Mouse (Mus musculus) cortical plate, adult 2 months (tissue): ENCODE results near the gene Gramd1a. TPM values are rescaled to one million over a fixed set of nuclear protein-coding genes. Genes with fewer than 3 reads are reported as not detected.
A peak's percentile ranks its signal among the peaks of the same experiment; 100 is the strongest.

Experiments
- H3K27ac ChIP-seq: fragments of 200-500 bp; 2 replicates; pipeline ENCODE4 v1.5.1; 2012; ENCODE audit warnings: low read length, control low read depth, inconsistent platforms; ENCODE audit not compliant: insufficient read depth
- H3K4me1 ChIP-seq: fragments of 200-500 bp; 2 replicates; pipeline ENCODE4 v1.6.1; 2011; ENCODE audit warnings: low read length; ENCODE audit not compliant: control insufficient read depth, insufficient read depth
- H3K4me3 ChIP-seq: fragments of 200-500 bp; 2 replicates; pipeline ENCODE4 v1.5.1; 2011; ENCODE audit warnings: mild to moderate bottlenecking, low read length, control low read depth; ENCODE audit not compliant: insufficient read depth
- CTCF ChIP-seq: fragments of 200-500 bp; IDR thresholded peaks from 2 replicates; pipeline ENCODE4 v1.5.1; 2011; ENCODE audit warnings: mild to moderate bottlenecking, control low read depth, low read length; ENCODE audit not compliant: insufficient read depth; ENCODE audit errors: extremely low read depth
- POLR2A ChIP-seq: fragments of 200-500 bp; IDR thresholded peaks from 2 replicates; pipeline ENCODE4 v1.6.1; 2011; ENCODE audit warnings: mild to moderate bottlenecking, low read length, control low read depth; ENCODE audit not compliant: insufficient read depth; ENCODE audit errors: extremely low read depth
- polyA plus RNA-seq: library from polyadenylated mRNA; depleted of rRNA; stranded (reverse); fragments of >200 nt; gene quantifications from 2 replicates; pipeline ENCODE4 v1.2.3, GENCODE M21; 2012

Gene Gramd1a
- polyA plus RNA-seq, 1 experiment: 188 TPM

DNA sequence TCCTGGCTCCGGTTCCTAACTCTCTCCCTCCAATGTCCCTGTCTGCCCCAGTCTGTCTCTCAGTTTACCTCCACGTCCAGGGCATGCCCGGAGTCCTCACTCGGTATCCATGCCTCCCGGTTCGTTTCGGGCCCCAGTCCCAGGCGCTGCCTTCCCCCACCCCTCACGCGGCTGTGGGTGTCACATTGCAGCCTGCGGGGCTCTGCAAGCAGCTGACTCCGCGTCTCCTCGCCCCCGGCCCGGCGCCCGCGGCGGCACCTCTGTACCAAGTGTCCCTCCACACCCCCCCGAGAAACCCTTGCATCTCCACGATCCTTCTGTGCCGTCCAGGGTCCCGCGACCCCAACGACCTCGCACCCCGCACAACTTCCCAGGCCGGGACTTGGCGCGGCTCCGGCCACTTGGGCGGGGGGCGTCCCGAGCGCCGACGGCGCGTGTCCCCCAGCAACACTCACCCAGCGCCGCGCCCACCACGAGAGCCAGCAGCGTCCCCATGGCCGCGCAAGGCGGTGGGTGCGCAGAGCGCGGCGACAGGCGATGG, 29.4 kb downstream of the Gramd1a start:
- Histone ChIP-seq H3K4me1 (peaks cover 3% of the 10 kb centered on the region; the same call in 1 of the 2 replicates), H3K4me3 (peak overlapping the region; percentile 84), H3K27ac (peak overlapping the region; percentile 96)
- TF ChIP-seq CTCF: no peak

DNA sequence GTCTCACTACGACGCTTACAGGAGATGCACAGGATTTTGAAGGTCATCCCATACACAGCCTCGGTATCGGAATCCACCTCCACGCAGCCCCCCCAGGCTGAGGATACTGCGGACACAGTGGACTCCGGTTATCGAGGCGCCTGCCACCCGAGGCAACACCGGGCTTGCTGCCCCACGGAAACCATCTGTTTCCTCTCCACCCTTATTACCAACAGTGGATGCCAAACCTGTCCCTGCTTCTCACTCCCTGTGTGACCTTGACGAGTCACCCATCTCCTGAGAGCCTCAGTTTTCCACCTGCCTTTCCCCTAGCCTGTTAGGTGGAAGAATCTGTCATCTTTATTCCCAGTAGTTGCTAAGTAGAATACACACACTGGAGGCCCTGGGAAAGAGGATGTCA, 30.6 kb downstream of the Gramd1a start:
- TF ChIP-seq POLR2A (no peak), CTCF (no peak)
- H3K4me1 ChIP-seq: peaks cover 3% of the 10 kb centered on the region; the same call in 1 of the 2 replicates
- H3K4me3 ChIP-seq: peak overlapping the region; percentile 84
- H3K27ac ChIP-seq: no peak overlapping the region

DNA sequence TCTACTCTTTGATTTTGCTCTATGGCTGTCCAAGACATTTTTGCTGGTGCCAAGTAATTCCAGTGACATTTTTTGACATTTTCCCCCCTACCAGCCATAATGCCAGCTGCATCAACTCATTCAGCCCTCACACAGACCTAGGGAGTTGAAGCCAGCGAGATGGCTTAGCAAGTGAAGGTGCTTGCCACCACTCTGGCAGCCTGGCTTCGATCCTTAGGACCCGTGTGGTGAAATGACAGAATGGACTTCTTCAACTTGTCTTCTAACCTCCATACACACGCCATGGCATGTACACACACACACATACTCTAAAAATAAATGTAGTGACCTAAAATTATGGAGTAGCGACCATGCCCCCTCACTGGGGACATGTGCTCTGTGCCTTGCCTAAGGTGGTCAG, 31.3 kb downstream of the Gramd1a start:
- Histone ChIP-seq H3K27ac (no peak overlapping the region), H3K4me3 (peak overlapping the region; percentile 84), H3K4me1 (peaks cover 3% of the 10 kb centered on the region; the same call in 1 of the 2 replicates)
- no peak for TF ChIP-seq CTCF
- TF ChIP-seq POLR2A: no peak

DNA sequence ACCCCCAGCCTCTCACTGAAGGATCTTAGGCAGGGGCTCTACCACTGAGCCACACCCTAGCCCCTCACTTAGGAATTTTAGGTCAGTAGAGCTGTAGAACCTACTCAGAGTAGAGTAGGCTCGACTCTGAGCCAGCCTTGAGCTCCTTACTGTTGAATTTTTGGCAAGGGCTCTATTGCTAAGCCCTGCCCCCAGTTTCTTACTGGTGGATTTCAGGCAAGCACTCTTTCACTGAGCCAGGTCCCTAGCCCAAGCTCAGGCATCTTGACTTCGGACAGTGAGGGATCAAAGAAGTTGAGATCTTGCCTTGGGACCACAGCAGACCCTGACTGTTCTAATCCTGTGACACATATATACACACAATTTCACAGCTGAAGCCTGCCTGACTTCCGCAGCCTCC, 32.0 kb downstream of the Gramd1a start:
- H3K4me1 ChIP-seq: peaks cover 4% of the 10 kb centered on the region; the same call in 1 of the 2 replicates

DNA sequence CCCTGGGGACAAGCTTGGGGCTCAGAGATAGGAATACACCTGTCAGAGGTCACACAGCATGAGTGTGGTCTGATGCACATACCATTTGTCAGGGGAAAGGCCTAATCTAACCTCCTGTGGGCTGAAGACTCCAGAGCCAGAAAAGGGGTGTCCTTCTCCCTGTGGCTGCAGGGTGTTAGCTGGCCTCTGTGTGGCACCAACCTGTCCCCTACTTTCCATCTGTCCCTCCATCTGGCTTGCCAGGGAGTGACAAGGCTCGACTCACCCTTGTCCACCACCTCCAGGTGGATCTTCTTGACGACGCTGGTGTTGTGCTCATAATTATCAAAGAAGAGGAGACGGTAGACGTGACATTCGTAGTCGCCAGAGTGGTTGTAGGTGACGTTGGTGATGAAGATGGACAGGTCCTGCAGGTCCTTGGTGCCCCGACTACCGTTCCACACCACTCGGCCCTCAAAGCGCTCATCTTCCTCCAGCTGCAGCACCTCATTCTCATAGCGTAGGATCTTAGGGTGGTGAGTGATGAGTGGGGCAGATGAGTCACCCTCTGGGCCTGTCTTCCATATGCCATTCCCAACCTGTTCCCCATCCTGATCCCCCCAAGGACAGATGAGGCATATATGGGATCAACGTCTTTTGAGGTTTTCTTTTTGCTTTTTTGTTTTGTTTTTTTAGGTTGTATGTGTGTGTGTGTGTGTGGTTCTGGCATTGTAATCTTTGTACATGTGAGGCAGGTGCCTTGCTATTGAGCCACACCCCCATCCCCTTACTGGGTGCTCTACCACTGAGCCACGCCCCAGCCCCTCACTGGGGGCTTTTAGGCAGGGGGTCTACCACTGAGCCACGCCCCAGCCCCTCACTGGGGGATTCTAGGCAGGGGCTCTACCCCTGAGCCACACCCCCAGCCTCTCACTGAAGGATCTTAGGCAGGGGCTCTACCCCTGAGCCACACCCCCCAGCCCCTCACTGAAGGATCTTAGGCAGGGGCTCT, 32.8 kb downstream of the Gramd1a start:
- TF ChIP-seq CTCF (no peak), POLR2A (no peak)
- Histone ChIP-seq H3K27ac (no peak overlapping the region), H3K4me3 (no peak overlapping the region), H3K4me1 (peaks cover 4% of the 10 kb centered on the region; the same call in 1 of the 2 replicates)

More for the DNA sequence above, 32.0 kb downstream of the Gramd1a start:
- TF ChIP-seq CTCF (no peak), POLR2A (no peak)
- H3K27ac ChIP-seq: no peak overlapping the region
- no peak overlapping the region for H3K4me3 ChIP-seq

DNA sequence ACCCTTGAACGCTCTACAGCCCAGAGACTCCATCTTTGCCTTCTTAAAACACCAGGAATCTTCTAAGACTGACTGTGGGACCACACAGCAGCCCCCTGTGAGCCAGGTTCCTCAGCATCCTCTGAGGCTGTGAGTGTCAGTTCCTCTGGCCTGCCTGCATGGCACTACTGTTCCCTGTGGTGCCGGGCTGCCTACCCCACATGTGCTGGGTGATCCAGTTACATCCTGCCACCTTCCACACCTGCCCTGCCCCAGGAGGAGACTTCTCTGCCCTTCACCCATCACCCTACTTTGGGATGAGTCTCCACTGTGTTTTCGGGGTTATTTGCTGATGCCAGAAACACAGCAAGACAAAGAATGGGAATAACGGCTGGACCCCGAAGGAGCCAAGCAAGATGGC, 36.1 kb downstream of the Gramd1a start:
- H3K4me1 ChIP-seq: peaks cover 5% of the 10 kb centered on the region
- H3K4me3 ChIP-seq: no peak overlapping the region
- no peak overlapping the region for H3K27ac ChIP-seq
- TF ChIP-seq CTCF (no peak), POLR2A (no peak)

DNA sequence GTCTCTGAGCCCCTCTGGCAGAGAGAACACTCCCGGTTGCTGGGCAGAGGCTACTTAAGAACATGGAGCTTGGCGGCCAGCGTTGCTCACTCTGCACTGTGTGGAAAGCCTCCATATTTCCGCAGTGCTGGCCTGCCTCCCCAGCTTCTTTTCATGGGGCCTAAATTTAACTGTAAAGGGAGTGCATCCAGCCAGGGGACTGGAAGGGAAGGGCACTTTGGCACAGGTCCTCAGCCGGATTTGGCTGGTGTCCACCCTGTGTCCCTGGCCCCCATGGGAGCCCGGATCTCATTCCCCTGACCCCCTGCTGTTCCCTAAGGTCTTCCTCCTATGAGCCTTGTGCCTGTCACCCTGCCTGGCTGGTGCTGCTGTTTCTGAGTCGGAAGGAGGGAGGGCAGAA, 37.2 kb downstream of the Gramd1a start:
- Histone ChIP-seq H3K4me3 (no peak overlapping the region), H3K4me1 (peaks cover 4% of the 10 kb centered on the region), H3K27ac (no peak overlapping the region)
- TF ChIP-seq CTCF (no peak), POLR2A (no peak)

DNA sequence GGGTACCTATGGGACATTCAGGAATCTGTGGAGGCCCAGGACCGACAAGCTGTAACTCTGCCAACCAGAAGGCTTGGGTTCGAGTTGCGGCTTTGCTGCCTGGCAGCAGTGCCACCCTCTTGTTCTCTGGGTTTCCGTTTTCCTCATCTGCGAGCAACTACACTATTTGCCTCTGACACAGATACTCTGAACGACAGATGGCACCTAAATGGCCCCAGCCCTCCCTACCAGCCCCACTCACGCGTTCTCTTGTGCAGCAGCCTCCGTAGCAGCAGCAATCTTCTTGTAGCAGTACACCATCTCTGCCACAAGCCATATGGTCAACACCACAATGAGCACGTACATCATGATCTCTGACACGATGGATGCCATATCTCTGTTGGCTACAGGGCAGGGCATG, 38.2 kb downstream of the Gramd1a start:
- no peak overlapping the region for H3K4me3 ChIP-seq
- TF ChIP-seq CTCF (no peak), POLR2A (no peak)
- no peak overlapping the region for H3K27ac ChIP-seq
- H3K4me1 ChIP-seq: peaks cover 4% of the 10 kb centered on the region

DNA sequence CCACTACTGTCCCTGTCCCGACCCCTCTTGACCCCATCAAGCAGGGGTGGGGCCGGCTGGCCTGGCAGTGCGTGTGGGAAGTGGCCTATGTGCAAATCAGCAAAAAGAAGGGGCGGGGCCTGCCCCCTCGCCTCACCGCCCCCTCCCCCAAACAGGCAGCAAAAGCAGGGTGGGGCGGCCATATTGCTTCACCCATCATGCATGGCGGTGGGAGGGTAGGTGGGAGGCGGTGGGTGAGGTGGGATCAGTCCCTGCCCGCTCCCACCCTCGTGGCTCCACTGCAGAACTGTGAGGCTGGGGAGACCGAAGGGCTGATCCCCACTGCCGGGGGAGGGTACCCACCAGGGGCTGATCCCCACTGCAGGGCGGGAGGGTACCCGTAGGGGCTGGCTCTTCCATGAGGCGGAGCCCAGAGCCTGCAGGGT, 39.0 kb downstream of the Gramd1a start:
- no peak for TF ChIP-seq POLR2A
- no peak for TF ChIP-seq CTCF
- no peak overlapping the region for H3K4me3 ChIP-seq
- H3K4me1 ChIP-seq: peaks cover 4% of the 10 kb centered on the region
- no peak overlapping the region for H3K27ac ChIP-seq
